Mouse (Mus musculus): ENCODE data around the gene Tln2. TPM values are rescaled to one million over a fixed set of nuclear protein-coding genes. Genes with fewer than 3 reads are reported as not detected.

The Tln2 gene
- polyA plus RNA-seq, 1 experiment, result 14.0 TPM

GRCm38 (mm10) chr9:67384028-67384590 is 175.4 kb downstream of the Tln2 start:
- H3K79me2 ChIP-seq (ENCODE audit: control insufficient read depth, insufficient read depth), result no peaks in the 10 kb centered on the region
- no peaks in the 10 kb centered on the region for H3K36me3 ChIP-seq (ENCODE audit: control insufficient read depth, insufficient read depth)
- no peaks in the 10 kb centered on the region for H3K79me3 ChIP-seq (ENCODE audit: low read depth)
- no peak overlapping the region for H3K4me3 ChIP-seq (ENCODE audit: insufficient read depth, poor library complexity, severe bottlenecking)
- no peak overlapping the region for H3ac ChIP-seq (ENCODE audit: control insufficient read depth, insufficient read length, low read depth)
- H3K27me3 ChIP-seq (ENCODE audit: control insufficient read depth, insufficient read depth, insufficient read length), result no peaks in the 10 kb centered on the region
- TF ChIP-seq CTCF (IDR thresholded peaks at IDR 0.05; ENCODE audit: control insufficient read depth, insufficient read depth, insufficient read length), result no peak
- TF ChIP-seq FOSL1 (IDR thresholded peaks at IDR 0.05; ENCODE audit: insufficient read depth, low read length, poor library complexity, severe bottlenecking), result no peak
- no peak for TF ChIP-seq USF1 (IDR thresholded peaks at IDR 0.05; ENCODE audit: low read depth)
- no peak for TF ChIP-seq MYOD1 (IDR thresholded peaks at IDR 0.05; ENCODE audit: control insufficient read depth, insufficient read length, low read depth)
- TF ChIP-seq CEBPB (IDR thresholded peaks at IDR 0.05; ENCODE audit: low read depth), result no peak
- TF ChIP-seq MYOG (IDR thresholded peaks at IDR 0.05; ENCODE audit: control insufficient read depth, extremely low read depth, insufficient read length), result no peak
- no peak for TF ChIP-seq MAX (IDR thresholded peaks at IDR 0.05)

- no peaks in the 10 kb centered on the region for H3K27me3 ChIP-seq (ENCODE audit: control insufficient read depth, insufficient read depth, insufficient read length)
- no peaks in the 10 kb centered on the region for H3K36me3 ChIP-seq (ENCODE audit: control insufficient read depth, insufficient read depth)
- no peak overlapping the region for H3K4me3 ChIP-seq (ENCODE audit: insufficient read depth, poor library complexity, severe bottlenecking)
- no peaks in the 10 kb centered on the region for H3K79me3 ChIP-seq (ENCODE audit: low read depth)
- no peak overlapping the region for H3ac ChIP-seq (ENCODE audit: control insufficient read depth, insufficient read length, low read depth)
- TF ChIP-seq MYOG (IDR thresholded peaks at IDR 0.05; ENCODE audit: control insufficient read depth, extremely low read depth, insufficient read length) (no peak), CEBPB (IDR thresholded peaks at IDR 0.05; ENCODE audit: low read depth) (no peak), CTCF (IDR thresholded peaks at IDR 0.05; ENCODE audit: control insufficient read depth, insufficient read depth, insufficient read length) (no peak), USF1 (IDR thresholded peaks at IDR 0.05; ENCODE audit: low read depth) (no peak), FOSL1 (IDR thresholded peaks at IDR 0.05; ENCODE audit: insufficient read depth, low read length, poor library complexity, severe bottlenecking) (no peak), MYOD1 (IDR thresholded peaks at IDR 0.05; ENCODE audit: control insufficient read depth, insufficient read length, low read depth) (no peak)
- no peaks in the 10 kb centered on the region for H3K79me2 ChIP-seq (ENCODE audit: control insufficient read depth, insufficient read depth)
Measured at GRCm38 (mm10) chr9:67380095-67380494, 179.4 kb downstream of the Tln2 start.

- Histone ChIP-seq H3ac (ENCODE audit: control insufficient read depth, insufficient read length, low read depth) (no peak overlapping the region), H3K27me3 (ENCODE audit: control insufficient read depth, insufficient read depth, insufficient read length) (no peaks in the 10 kb centered on the region), H3K4me3 (ENCODE audit: insufficient read depth, poor library complexity, severe bottlenecking) (no peak overlapping the region), H3K79me3 (ENCODE audit: low read depth) (no peaks in the 10 kb centered on the region), H3K79me2 (ENCODE audit: control insufficient read depth, insufficient read depth) (no peaks in the 10 kb centered on the region), H3K36me3 (ENCODE audit: control insufficient read depth, insufficient read depth) (no peaks in the 10 kb centered on the region)
- TF ChIP-seq MYOG (IDR thresholded peaks at IDR 0.05; ENCODE audit: control insufficient read depth, extremely low read depth, insufficient read length), result no peak
- TF ChIP-seq FOSL1 (IDR thresholded peaks at IDR 0.05; ENCODE audit: insufficient read depth, low read length, poor library complexity, severe bottlenecking), result no peak
- TF ChIP-seq MAX (IDR thresholded peaks at IDR 0.05), result no peak
- TF ChIP-seq CEBPB (IDR thresholded peaks at IDR 0.05; ENCODE audit: low read depth), result no peak
- TF ChIP-seq USF1 (IDR thresholded peaks at IDR 0.05; ENCODE audit: low read depth), result no peak
- no peak for TF ChIP-seq MYOD1 (IDR thresholded peaks at IDR 0.05; ENCODE audit: control insufficient read depth, insufficient read length, low read depth)
- no peak for TF ChIP-seq CTCF (IDR thresholded peaks at IDR 0.05; ENCODE audit: control insufficient read depth, insufficient read depth, insufficient read length)
Measured at GRCm38 (mm10) chr9:67378772-67379171, 180.7 kb downstream of the Tln2 start.

- no peaks in the 10 kb centered on the region for H3K79me3 ChIP-seq (ENCODE audit: low read depth)
- H3ac ChIP-seq (ENCODE audit: control insufficient read depth, insufficient read length, low read depth), result no peak overlapping the region
- no peak for TF ChIP-seq CEBPB (IDR thresholded peaks at IDR 0.05; ENCODE audit: low read depth)
- no peak for TF ChIP-seq MYOG (IDR thresholded peaks at IDR 0.05; ENCODE audit: control insufficient read depth, extremely low read depth, insufficient read length)
- TF ChIP-seq FOSL1 (IDR thresholded peaks at IDR 0.05; ENCODE audit: insufficient read depth, low read length, poor library complexity, severe bottlenecking), result no peak
- TF ChIP-seq MYOD1 (IDR thresholded peaks at IDR 0.05; ENCODE audit: control insufficient read depth, insufficient read length, low read depth), result no peak
- no peak for TF ChIP-seq MAX (IDR thresholded peaks at IDR 0.05)
- TF ChIP-seq CTCF (IDR thresholded peaks at IDR 0.05; ENCODE audit: control insufficient read depth, insufficient read depth, insufficient read length), result no peak
- H3K27me3 ChIP-seq (ENCODE audit: control insufficient read depth, insufficient read depth, insufficient read length), result no peaks in the 10 kb centered on the region
- H3K36me3 ChIP-seq (ENCODE audit: control insufficient read depth, insufficient read depth), result no peaks in the 10 kb centered on the region
- no peak overlapping the region for H3K4me3 ChIP-seq (ENCODE audit: insufficient read depth, poor library complexity, severe bottlenecking)
- no peaks in the 10 kb centered on the region for H3K79me2 ChIP-seq (ENCODE audit: control insufficient read depth, insufficient read depth)
Measured at GRCm38 (mm10) chr9:67368078-67368477, 191.4 kb downstream of the Tln2 start.

- H3K27me3 ChIP-seq (ENCODE audit: control insufficient read depth, insufficient read depth, insufficient read length), result no peaks in the 10 kb centered on the region
- no peaks in the 10 kb centered on the region for H3K79me2 ChIP-seq (ENCODE audit: control insufficient read depth, insufficient read depth)
- no peaks in the 10 kb centered on the region for H3K36me3 ChIP-seq (ENCODE audit: control insufficient read depth, insufficient read depth)
- TF ChIP-seq MAX (IDR thresholded peaks at IDR 0.05) (no peak), CEBPB (IDR thresholded peaks at IDR 0.05; ENCODE audit: low read depth) (no peak), MYOD1 (IDR thresholded peaks at IDR 0.05; ENCODE audit: control insufficient read depth, insufficient read length, low read depth) (no peak), MYOG (IDR thresholded peaks at IDR 0.05; ENCODE audit: control insufficient read depth, extremely low read depth, insufficient read length) (no peak), USF1 (IDR thresholded peaks at IDR 0.05; ENCODE audit: low read depth) (no peak), CTCF (IDR thresholded peaks at IDR 0.05; ENCODE audit: control insufficient read depth, insufficient read depth, insufficient read length) (no peak), FOSL1 (IDR thresholded peaks at IDR 0.05; ENCODE audit: insufficient read depth, low read length, poor library complexity, severe bottlenecking) (no peak)
- H3K79me3 ChIP-seq (ENCODE audit: low read depth), result no peaks in the 10 kb centered on the region
- no peak overlapping the region for H3ac ChIP-seq (ENCODE audit: control insufficient read depth, insufficient read length, low read depth)
- no peak overlapping the region for H3K4me3 ChIP-seq (ENCODE audit: insufficient read depth, poor library complexity, severe bottlenecking)
Measured at GRCm38 (mm10) chr9:67362511-67362910, 197.0 kb downstream of the Tln2 start.

Measured in C2C12 (cell line).